Mouse (Mus musculus): ENCODE data around the gene Tnfrsf25. TPM values are rescaled to one million over a fixed set of nuclear protein-coding genes. Genes with fewer than 3 reads are reported as not detected.

Tnfrsf25 gene
- total and polyA plus RNA-seq, 2 experiments from 2014 or later: 0.49 to 0.99 TPM

DNA sequence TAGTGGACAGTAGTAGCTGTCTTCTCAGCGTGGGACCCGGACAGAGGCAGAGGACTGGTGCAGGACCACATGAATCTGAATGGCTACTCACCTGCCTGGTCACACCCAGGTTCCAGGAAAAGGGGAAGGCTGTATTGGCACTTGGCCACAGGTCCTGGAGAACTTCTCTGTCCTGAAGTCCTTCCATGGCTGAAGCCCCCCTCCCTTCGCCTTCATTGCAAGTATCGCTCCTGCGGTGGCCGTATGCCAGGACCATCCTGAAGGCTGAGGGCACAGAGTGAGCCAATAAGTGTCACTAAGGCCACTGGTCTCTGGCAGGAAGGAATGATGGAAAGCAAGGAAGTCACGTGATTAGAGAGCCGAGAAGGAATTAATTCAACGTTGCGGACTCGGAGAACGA, 21.5 kb upstream of the Tnfrsf25 start:
- no peak for TF ChIP-seq CTCF (IDR thresholded peaks at IDR 0.05)
- Histone ChIP-seq H3K4me1 (ENCODE audit: insufficient read depth, low read length) (no peaks in the 10 kb centered on the region), H3K9ac (replicated peaks; ENCODE audit: low read length, poor library complexity, severe bottlenecking) (no peak overlapping the region), H3K27ac (ENCODE audit: low read depth, low read length) (no peak overlapping the region), H3K27me3 (ENCODE audit: insufficient read depth, low read length) (no peaks in the 10 kb centered on the region), H3K36me3 (ENCODE audit: insufficient read depth, low read length) (no peaks in the 10 kb centered on the region), H3K4me3 (ENCODE audit: low read depth, low read length) (no peak overlapping the region), H3K4me2 (ENCODE audit: low read depth, low read length, poor library complexity, severe bottlenecking) (no peak overlapping the region), H3K9me3 (ENCODE audit: low read length) (no peaks in the 10 kb centered on the region)
- DNase-seq (ENCODE audit: low spot score) (no peak), ATAC-seq (ENCODE audit: low FRiP score) (no peak)
- 89% methylated on average over 12 of the region's 12 CpGs for WGBS

DNA sequence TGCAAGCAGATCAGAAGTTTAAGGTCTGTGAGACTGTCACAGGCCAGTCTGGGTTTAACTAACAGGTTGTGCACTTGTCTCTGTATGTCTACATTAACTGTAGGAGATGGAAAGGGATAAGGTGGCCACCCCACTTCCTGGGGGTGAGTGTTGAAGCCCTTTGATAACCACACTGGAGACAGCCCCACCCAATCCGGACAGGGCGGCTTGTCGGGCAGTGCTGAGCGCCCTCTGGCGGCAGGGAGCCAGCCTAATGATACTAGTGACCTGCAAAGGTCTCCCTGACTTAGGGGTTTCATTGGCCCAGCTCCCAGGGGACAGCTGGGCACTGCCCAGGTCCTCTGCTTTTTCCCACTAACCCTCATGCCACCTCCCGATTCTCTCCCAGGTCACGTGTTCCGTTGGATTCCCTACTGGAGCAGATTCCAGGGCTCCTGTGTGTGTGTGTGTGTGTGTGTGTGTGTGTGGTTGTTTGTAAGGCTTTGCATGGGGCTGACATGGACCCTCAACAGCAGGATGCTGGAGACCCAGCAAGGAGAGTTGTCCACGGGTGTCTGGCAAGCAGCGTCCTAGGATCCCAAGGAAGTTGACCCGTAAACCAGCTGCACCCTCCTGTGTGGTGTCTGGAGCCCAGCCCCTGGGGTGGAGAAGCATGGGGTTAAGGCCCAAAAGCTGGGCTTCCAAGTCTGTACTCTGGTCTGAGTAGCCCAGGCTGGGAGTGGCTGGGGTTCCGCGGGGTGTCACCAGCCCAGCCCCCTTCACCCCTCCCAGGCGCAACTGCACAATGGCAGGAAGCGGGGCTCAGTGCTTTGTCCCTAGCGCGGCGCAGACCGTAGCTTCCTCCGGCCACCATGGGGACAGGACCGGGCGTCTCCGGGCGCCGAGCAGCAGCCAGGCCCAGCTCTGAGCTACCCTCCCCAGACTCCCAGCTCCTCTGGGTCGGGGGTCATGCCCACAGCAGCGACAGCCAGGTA, 19.5 kb upstream of the Tnfrsf25 start:
- no peaks in the 10 kb centered on the region for H3K9me3 ChIP-seq (ENCODE audit: low read length)
- 29% methylated on average over 27 of the region's 27 CpGs for WGBS
- 0 out of 2 replicates have a peak overlapping the region, but pooled peaks have one; percentile 13 for H3K9ac ChIP-seq (replicated peaks; ENCODE audit: low read length, poor library complexity, severe bottlenecking)
- DNase-seq (ENCODE audit: low spot score) (peak; percentile 47), ATAC-seq (ENCODE audit: low FRiP score) (no peak)
- no peaks in the 10 kb centered on the region for H3K27me3 ChIP-seq (ENCODE audit: insufficient read depth, low read length)
- no peak overlapping the region for H3K4me2 ChIP-seq (ENCODE audit: low read depth, low read length, poor library complexity, severe bottlenecking)
- TF ChIP-seq CTCF (IDR thresholded peaks at IDR 0.05): peak; percentile 63
- H3K4me3 ChIP-seq (ENCODE audit: low read depth, low read length): peak overlapping the region; percentile 10; the same call in 1 of the 2 replicates
- H3K27ac ChIP-seq (ENCODE audit: low read depth, low read length): no peak overlapping the region
- H3K4me1 ChIP-seq (ENCODE audit: insufficient read depth, low read length): no peaks in the 10 kb centered on the region
- no peaks in the 10 kb centered on the region for H3K36me3 ChIP-seq (ENCODE audit: insufficient read depth, low read length)

DNA sequence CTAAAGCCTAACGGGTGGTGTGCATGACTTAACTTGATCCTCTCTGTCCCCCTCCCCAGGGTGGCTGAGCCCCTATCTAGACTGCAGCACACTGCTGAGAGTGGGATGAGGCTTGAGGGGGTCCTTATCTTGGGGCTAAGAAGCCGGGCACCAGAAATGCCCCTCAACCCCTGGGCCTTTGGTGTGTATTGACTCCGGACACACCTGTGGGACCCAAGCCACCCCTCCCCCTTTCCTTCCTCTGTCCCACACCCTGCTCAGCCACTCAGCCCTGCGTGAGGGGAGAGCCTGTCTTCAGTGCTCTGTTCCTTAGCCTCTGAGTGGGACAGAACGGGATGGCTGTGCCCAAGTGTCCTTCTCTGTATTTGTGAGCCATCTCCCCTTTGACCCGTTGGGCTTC, 18.8 kb upstream of the Tnfrsf25 start:
- ATAC-seq (ENCODE audit: low FRiP score): no peak
- H3K36me3 ChIP-seq (ENCODE audit: insufficient read depth, low read length): no peaks in the 10 kb centered on the region
- H3K27me3 ChIP-seq (ENCODE audit: insufficient read depth, low read length): no peaks in the 10 kb centered on the region
- H3K4me2 ChIP-seq (ENCODE audit: low read depth, low read length, poor library complexity, severe bottlenecking): no peak overlapping the region
- H3K27ac ChIP-seq (ENCODE audit: low read depth, low read length): 0 out of 2 replicates have a peak overlapping the region, but pooled peaks have one; percentile 18
- DNase-seq (ENCODE audit: low spot score): no peak
- no peaks in the 10 kb centered on the region for H3K4me1 ChIP-seq (ENCODE audit: insufficient read depth, low read length)
- no peak for TF ChIP-seq CTCF (IDR thresholded peaks at IDR 0.05)
- WGBS: 56% methylated on average over 6 of the region's 6 CpGs
- no peaks in the 10 kb centered on the region for H3K9me3 ChIP-seq (ENCODE audit: low read length)
- H3K9ac ChIP-seq (replicated peaks; ENCODE audit: low read length, poor library complexity, severe bottlenecking): 0 out of 2 replicates have a peak overlapping the region, but pooled peaks have one; percentile 13
- H3K4me3 ChIP-seq (ENCODE audit: low read depth, low read length): peak overlapping the region; percentile 10; the same call in 1 of the 2 replicates

DNA sequence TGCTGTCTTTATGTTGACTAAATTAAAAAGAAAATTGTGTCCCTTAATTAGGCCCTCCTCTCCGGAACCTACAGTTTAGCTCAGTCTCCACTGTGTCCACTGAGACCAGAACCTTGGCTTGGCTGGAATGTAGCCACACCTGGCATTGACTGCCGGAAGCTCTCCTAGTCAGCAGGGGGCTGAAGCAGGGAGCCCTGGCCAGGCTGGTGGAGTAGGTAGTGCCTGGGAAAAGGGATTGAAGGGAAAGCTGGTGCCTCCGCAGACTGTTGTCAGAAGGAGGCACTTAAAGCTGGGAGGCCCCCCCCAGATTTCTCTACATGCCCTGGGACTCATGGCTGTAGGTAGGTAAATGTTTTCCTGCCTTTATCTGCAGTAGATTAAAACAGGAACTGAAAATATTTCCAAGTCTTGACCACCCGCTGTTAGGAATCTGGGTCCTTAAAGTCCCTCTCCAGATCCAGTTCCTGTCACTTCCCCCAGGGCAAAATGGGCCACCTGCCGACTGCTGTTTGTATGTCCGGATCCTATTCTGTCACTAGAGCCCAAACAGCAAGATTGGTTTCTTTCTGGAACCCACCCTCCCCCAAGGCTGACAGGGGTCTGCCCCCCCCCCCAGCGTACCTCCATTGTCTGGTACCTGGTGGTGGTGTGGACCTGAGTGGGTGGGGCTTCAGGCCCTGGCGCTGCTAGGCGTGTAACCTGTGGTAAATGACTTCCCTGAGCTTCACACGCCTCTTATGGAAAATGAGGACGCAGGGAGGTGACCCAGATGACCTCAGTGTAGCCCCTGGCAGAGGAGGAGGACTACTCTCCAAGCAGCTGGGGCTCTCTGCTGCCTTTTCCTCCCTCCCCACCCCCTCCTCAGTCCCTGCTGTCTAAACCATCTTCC, 17.6 kb upstream of the Tnfrsf25 start:
- H3K9ac ChIP-seq (replicated peaks; ENCODE audit: low read length, poor library complexity, severe bottlenecking): 0 out of 2 replicates have a peak overlapping the region, but pooled peaks have one; percentile 8
- WGBS: 31% methylated on average over 11 of the region's 11 CpGs
- no peak for TF ChIP-seq CTCF (IDR thresholded peaks at IDR 0.05)
- H3K27me3 ChIP-seq (ENCODE audit: insufficient read depth, low read length): no peaks in the 10 kb centered on the region
- no peak overlapping the region for H3K4me3 ChIP-seq (ENCODE audit: low read depth, low read length)
- H3K9me3 ChIP-seq (ENCODE audit: low read length): no peaks in the 10 kb centered on the region
- no peak overlapping the region for H3K4me2 ChIP-seq (ENCODE audit: low read depth, low read length, poor library complexity, severe bottlenecking)
- H3K4me1 ChIP-seq (ENCODE audit: insufficient read depth, low read length): no peaks in the 10 kb centered on the region
- DNase-seq (ENCODE audit: low spot score) (no peak), ATAC-seq (ENCODE audit: low FRiP score) (no peak)
- peaks cover 6% of the 10 kb centered on the region; the same call in 1 of the 2 replicates for H3K36me3 ChIP-seq (ENCODE audit: insufficient read depth, low read length)
- no peak overlapping the region for H3K27ac ChIP-seq (ENCODE audit: low read depth, low read length)

DNA sequence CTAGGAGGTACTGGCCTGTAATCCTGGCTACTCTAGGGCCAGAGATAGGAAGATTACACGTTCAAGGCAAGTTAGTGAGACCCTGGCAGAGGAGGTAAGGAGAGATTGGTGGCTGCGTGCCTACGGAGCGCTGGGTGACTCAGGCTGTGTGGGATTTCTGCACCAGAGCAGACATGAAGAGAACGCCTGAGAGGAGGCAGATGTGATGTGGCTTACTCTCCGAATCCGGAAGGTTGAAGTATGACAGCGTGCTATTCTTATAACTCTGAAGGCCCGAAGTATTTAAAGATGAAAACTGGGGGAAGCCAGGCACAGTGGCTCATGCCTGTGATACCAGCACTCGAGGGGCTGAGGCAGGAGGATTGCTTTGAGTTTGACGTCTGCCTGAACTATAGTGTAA, 15.2 kb upstream of the Tnfrsf25 start:
- 82% methylated on average over 11 of the region's 11 CpGs for WGBS
- no peak overlapping the region for H3K4me2 ChIP-seq (ENCODE audit: low read depth, low read length, poor library complexity, severe bottlenecking)
- no peaks in the 10 kb centered on the region for H3K27me3 ChIP-seq (ENCODE audit: insufficient read depth, low read length)
- H3K9me3 ChIP-seq (ENCODE audit: low read length): no peaks in the 10 kb centered on the region
- H3K36me3 ChIP-seq (ENCODE audit: insufficient read depth, low read length): peaks cover 20% of the 10 kb centered on the region
- no peaks in the 10 kb centered on the region for H3K4me1 ChIP-seq (ENCODE audit: insufficient read depth, low read length)
- no peak overlapping the region for H3K9ac ChIP-seq (replicated peaks; ENCODE audit: low read length, poor library complexity, severe bottlenecking)
- TF ChIP-seq CTCF (IDR thresholded peaks at IDR 0.05): no peak
- no peak for ATAC-seq (ENCODE audit: low FRiP score)
- no peak for DNase-seq (ENCODE audit: low spot score)
- H3K4me3 ChIP-seq (ENCODE audit: low read depth, low read length): no peak overlapping the region
- H3K27ac ChIP-seq (ENCODE audit: low read depth, low read length): no peak overlapping the region
